Mouse (Mus musculus) cerebellum, adult 11 months (tissue): ENCODE results near the gene Nf2.
"Not testable (repeated sequence)": the region's sequence is repeated elsewhere in the genome, so short reads cannot be mapped to it uniquely, and the experiment has no call there.

ENCODE experiments used
- DNase-seq: peaks from one replicate; pipeline ENCODE4 v3.0.0; 2022

Nf2 gene

DNA sequence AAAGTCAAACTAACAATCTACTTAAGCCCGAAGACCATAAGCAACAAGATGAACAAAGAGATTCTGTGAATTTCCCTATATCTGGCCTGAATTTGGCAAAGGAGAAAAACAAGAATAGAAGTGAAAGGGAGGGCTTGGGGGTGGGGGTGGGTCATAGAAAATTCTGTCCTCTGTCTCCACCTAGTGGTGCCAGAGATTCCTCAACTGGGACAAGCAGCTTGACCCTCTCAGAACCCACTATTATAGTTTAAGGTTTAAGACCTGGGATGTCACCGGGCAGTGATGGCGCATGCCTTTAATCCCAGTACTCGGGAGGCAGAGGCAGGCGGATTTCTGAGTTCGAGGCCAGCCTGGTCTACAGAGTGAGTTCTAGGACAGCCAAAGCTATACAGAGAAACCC, 12.6 kb downstream of the Nf2 start:
- DNase-seq = peak; percentile 18

DNA sequence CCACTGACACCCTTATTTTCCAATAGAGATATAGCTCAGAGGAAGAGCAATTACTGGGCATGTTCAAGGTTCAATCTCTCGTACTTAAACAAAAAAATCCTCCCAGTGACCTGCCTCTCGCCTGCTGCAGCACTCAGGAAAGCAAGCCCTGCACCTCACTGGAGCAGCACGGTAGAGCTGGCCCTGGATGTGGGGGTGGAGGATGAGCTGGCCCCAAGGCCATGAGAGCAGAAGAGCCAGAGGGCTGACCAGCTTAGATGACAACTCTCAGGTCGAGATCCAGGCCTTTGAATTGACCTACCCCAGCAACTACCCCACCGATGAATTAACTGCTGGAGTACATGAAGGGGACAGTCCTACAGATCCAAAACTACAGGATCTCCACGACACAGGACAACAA, 13.9 kb downstream of the Nf2 start:
- no peak for DNase-seq

DNA sequence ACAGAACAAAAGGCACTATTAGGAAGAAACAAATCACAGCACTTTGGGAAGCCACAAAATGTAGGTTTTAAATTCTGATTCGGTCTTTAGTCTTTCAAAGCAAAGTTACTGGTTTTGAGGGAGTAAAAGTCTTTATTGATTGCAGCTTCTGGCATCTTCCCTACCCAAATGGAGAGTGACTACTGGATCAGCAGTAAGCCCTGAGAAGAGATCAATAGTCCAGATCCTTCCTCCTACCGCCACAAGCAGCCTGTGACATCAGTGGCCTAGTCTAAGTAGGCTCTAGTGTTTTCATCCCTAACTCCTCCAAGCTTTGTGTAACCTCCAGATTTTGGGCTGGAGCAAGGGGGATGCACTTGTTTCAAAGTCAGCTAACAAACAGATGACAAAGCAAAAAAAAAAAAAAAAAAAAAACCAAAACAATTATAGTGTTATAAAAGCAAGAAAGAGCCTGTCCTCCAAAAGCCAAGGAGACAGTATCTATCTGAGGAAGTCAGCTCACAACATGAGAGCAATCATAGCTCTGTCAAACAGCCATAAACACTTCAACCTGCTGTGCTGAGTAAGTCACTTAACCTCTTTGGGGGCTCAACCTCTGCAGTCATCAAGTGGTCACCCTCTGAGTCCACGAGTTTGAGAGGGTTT, 15.9 kb downstream of the Nf2 start:
- no peak for DNase-seq

DNA sequence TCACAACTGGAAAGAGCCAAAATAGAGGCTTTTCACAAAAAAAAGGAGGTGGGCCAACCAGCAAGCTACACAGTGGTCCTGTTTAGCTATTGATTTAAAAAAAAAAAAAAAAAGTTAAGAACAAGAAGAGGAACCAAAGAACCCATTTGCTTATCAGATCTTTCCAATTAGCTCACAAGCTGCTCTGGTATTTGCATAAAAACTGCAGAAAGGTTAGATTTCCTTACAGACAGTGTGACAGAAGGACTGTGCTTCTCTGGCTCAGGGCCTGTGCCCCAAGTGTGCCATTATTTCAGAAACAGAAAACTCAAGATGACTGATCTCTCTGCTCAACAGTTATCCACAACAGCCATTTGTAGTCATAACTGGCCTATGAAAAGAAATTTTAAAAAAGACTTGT, 18.3 kb downstream of the Nf2 start:
- no peak for DNase-seq

DNA sequence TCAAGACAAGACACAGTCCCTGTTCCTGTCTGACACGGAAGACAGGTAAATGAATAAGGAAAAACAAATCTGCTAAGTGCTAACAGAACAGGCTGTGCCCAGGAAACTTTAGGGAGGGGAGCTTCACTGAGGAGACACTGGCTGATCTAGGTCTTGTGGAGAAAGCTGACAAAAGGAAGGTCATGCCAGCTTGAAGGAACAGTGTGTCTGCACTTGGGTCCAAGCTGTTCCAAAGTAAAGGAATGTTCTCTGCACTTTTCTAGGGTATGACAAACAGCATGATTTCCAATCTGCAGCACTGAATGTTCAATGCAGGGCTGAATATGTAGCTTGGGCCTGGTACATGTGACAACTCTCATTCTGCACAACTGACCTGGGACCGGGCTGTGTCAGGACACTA, 21.4 kb downstream of the Nf2 start:
- DNase-seq = no peak

DNA sequence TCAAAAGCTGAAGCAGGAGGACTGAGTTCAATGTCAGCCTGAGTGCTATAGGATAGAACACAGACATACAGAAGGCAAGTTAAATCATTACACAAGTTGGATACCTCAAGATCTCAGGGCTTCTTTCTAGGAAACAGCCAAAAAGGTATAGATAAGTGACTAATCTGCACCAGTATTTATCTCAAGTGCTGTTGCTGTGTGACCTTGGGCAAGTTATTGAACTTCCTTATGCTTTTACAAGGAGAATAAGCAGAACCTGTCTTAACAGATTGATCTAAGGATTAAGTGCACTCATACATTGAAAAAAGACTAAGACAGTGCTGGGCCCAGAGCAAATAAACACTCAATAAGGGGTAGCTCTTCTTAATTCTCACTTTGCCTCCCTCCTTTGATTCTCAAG, 22.0 kb downstream of the Nf2 start:
- no peak for DNase-seq

DNA sequence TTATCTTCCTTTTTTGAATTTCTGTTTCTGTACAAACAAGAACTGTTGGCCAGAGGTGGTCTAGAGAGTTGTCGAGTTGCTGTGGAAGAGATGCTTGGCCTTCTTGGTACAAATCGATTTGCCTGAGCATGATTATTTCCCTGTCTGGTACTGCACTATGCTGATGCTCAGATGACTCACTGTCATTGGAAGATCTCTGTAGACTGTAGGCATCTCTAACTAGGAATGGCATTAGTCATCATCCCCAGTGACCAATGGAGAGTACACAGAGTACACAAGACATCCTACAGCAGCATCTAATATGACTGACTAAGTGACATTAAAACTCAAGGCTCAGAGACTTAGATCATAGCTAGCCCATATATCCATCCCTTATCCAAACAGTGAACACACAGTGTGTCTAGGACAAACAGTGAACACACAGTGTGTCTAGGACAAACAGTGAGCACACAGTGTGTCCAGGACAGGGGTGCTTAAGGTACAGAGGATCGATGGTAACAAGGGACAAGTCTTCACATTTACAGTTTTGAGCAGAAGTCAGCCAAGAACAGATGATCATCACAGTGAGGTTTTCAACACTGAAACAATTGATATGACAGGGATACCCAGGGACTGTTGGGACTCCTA, 23.1 kb downstream of the Nf2 start:
- no peak for DNase-seq

DNA sequence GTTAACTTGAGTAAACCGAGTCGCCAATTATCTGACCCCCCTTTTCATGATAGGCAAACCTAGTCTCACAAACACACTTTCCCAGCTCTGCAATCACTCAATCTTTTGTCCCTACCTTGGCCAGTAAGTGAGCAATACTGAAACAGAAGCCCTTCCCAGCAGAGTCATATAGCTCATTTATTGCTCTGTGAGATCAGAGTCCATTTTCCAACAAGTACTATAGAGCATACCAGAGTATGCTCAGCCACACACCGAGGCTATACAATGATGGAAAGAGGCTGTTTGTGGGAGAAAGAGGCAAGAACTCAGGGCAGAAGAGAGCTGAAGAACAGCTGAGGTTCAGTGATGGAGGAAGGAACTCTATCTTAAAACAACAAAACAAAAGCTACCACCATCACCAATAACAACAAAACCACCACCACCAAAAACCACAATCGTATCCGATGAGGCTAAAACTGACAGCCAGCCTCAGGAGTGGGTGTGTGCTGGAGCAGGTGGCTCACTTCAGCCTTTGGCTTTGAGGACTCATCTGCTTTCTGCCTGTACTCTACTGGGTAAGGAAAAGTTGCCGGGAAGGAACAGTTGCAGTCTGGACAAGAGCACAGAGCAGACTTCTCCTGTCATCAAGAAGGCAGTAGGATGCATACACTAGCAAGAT, 25.6 kb downstream of the Nf2 start:
- DNase-seq = no peak

DNA sequence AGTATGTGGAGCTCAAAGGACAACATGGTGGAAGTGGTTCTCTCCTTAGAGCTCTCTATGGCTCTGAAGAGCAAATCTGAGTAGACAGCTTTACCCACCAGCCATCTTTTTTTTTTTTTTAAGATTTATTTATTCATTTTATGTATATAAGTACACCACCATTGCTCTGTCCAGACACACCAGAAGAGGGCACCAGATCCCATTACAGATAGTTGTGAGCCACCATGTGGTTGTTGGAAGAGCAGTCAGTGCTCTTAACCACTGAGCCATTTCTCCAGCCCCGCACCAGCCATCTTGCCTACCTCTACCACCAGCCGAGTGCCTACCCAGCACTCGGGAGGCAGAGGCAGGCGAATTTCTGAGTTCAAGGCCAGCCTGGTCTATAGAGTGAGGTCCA, 26.9 kb downstream of the Nf2 start:
- not testable (repeated sequence) for DNase-seq

DNA sequence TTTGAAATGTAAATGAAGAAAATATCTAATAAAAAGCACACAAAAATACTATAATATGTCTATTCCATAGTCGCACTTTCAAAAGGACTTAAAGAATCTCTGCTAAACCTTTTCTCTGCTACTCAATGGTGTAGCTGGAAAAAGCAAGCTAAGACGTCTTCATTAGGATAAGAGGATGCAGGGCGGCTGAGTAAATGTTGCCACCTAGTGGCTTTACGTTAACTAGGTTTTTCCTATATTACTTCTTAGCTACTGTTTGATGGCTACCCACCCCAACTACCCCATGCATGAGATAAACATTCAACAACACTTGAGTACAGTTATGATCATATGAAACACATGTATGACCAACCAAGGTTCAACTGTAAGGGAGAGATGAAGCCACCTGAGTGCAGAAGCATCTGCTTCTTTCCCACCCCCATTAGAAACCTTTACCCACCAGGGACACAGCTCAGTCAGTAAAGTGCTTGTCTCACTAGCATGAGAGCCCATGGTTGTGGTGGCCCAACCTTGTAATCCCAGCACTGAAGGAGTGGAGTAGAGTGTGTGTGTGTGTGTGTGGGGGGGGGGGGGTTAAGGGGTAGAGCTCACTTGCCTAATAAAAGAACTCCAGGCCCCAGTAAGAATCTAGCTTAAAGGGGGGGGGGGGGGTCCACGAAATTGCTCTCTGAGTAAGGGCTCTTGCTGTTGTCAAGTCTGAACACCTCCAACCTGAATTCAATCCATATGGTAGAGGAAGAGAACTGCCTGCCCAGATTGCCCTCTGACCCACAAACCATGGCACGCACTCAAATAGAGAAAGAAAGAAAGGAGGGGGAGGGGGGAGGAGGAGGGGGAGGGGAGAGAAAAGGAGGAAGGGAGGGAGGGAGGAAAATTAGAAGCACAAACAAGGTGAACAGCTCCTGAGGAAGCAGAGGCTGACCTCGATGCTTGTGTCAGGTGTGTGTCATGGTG, 27.6 kb downstream of the Nf2 start:
- no peak for DNase-seq

DNA sequence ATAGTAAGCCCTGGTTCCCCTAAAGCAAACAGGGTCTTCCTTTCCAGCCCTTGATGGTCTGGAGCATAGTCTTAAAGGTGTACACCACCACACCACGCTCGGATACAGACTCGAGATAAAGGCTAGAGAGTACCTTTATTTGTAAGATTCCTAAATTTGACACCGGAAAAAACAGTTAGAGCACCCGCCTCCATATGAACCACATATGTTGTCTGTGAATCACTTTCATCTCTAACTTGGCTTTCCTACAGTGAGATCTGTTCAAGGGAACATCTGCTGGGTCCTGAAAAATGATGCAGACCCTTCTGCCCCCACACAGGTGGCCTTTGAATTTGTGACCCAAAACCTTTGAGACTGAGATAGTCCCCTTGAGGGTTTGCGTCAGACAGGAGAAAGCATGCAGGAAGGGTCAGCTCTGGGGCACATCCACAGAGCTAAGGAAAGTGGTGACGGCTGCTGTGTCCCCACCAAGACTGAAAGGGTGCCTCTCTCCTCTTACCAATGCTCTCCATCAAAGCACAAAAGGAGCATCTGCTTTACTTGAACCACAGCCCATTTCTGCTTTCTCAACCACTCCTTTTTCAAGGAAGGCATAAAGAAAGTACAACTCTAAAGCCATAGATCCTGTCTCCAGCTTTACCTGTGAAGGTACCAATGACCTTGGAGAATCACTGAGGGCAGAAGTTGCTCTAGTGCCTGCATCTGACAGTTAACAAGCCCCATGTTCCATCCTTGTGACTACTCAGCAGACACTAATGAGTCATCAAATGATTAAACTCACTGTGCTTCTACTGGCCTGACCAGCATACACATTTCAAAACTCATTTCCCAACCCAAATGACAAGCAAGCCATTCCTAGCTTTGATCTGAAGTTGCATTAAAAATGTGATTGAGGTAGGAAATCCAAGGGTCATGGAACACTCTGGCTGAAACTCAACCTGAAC, 34.6 kb downstream of the Nf2 start:
- no peak for DNase-seq

DNA sequence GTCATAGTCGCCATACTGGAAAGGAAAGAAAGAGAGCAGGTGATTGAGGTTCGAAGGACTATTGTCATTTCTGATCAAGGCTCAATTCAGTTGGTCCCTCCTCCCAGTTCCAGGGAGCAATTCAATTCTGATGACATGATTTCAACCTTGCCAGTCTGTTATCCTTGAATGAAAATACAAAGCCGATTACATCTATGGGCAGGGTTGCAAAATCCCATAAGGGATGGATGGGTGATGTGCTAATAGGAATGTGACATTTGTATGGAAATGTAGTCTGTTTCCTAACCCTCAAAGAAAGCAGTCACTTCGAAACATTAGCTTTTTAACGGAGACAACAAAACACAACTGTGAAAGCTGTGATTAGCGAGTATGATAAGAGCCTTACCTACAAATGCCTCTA, 41.0 kb downstream of the Nf2 start:
- DNase-seq = no peak

DNA sequence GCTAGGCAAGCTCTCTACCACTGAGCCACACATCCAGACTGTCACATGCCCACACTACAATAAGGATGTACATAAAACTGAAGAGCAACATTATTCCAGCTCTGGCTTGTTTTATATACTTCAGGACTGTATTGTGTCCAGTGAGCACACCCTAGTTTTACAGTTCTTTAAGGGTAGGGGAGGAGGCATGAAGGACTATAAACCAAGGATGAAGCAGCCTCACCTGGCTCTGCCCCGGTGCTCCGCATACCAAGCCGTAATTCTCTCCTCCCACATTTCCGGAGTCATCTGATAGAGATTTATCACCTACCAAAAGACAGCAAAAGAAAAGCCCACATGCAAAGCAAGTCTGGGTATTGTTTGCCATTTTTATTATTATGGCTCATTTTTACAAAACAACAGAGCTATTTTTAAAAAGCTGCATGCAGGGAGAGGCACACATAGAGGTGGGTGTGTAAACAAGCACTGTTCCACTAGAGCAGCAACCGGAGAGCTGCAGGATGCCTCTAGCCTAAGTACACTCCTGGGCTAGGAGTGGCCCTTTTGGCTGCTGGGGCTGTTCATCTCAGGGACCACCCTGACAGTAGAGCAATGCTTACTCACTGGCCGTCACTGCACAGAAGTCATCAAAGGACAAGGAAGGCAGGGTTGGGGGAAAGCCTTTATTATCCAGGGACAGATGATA, 43.2 kb downstream of the Nf2 start:
- no peak for DNase-seq

DNA sequence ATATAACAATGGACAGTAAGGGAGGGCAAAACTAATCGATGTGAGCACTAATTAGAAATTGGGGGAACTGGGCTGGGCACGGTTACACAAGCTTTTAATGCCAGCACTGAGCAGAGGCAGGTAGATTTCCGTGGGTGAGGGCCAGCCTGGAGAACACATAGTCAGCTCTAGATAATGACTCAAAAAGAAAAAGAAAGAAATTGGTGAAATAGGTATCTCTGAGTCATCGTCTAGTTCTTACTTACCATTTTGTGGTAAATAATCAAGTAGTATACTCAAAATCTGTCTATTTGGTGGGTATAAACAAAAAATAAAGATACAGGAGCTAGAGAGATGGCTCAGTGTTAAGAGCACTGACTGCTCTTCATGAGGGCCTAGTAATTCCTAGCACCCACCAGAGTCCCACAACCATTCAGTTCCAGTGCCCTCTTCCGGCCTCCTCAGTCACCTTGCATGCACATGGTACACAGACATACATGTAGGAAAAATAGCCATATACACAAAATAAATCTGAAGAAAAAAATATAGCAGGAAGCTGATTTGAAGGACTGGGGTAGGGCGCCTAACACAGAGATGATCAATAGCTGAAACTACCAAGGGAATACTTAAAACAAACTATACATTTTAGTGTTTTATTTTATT, 44.3 kb downstream of the Nf2 start:
- no peak for DNase-seq

DNA sequence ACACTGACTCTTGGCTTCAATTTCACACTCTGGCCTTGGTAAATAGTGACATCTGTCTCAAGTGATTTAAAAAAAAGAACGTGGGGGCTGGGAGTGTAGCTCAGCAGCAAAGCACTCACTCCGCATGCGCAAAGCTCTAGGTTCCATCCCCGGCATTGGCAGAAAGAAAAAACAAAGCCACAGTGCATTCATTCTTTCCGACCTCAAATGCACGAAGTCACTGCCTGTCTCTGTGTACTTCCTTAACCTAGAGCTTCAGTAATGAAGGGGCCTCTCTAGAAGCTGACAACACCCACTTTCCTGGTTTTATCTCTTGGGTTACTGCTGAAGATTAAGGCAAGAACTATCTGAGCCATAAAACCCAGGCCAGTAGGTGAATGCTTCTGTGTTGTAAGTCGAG, 45.4 kb downstream of the Nf2 start:
- no peak for DNase-seq

DNA sequence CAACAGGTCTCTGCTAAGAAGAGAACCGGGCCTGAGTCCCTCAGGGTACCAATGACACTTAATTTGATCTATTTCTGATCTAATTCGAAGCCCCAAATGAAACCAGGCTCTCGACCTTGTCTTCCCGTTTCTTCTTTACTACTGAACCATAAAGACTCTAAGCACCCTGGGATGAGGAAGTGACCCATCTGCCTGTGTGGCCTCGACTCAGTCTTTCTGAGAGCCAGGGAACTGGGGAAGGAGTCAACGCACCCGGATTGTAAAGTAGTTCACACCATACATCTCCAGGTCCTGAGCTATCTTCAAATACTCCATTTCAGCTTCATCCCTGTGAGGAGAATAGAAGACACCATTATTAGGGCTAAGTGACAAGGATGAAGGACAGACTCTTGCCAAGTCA, 45.9 kb downstream of the Nf2 start:
- DNase-seq = no peak

DNA sequence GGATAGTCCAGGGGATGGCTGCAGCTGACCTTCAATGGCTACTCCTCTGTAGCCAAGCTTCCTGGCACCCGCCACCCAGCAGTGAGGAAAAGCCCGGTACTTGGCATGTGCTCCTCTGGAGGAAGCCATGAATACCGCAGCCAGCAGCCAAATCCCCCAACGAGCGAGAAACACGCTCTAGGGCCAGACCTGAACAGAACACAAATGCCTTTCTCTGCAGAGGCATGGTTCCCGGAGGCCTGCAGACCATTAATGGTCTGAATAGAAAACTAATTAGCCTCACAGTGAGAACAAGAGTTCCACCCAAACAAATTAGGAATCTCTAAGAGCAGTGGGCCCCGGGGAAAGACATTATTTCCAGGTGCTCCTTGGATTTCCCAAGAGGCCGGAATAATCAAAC, 46.3 kb downstream of the Nf2 start:
- peak; percentile 22 for DNase-seq

DNA sequence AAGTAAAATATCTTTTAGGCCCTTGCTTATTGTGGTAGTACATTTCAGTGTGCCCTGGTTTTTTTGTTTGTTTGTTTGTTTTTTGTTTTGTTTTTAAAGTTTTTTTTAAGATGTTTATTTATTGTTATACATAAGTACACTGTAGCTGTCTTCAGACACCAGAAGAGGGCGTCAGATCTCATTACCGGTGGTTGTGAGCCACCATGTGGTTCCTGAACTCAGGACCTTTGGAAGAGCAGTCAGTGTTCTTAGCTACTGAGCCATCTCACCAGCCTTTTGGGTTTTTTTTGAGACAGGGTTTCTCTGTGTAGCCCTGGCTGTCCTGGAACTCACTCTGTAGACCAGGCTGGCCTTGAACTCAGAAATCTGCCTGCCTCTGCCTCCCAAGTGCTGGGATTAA, 46.9 kb downstream of the Nf2 start:
- not testable (repeated sequence) for DNase-seq

DNA sequence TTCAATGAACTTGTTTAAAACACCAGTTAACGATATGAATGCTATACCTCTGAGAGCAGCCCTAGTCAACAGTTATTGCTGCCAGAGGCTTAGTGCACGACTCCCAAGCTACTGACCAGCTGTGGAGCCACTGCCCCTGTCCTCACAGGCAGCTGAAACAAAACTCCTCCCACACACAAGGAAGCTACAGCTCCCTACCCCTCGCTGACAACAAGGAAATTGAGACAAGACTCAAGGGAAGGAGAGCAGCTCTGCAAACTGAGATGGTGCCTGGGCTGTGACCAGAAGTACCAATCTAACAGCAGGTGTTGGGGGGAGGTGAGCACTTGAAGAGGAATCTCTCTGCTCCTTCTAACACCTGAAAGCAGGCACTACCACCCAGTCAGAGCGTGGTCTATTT, 48.7 kb downstream of the Nf2 start:
- DNase-seq = no peak

DNA sequence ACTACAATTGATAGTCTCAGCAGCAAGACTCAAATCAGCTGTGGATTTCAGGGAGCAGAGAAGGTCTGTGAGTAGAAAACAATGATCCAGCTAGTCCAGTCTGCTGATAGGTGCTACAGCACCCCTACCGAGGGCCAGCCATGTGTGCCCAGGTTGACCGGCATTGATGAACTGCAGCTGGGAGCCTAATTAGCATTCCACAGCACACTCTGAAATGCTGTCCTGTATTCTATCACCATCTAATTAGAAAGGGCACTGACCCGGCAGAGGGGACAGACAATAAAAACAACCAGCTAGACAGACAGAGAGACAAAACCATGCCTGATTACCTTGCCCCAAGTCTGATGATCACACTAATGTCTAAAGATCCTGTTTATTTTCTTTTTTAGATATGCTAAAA, 56.3 kb downstream of the Nf2 start:
- DNase-seq = no peak

DNA sequence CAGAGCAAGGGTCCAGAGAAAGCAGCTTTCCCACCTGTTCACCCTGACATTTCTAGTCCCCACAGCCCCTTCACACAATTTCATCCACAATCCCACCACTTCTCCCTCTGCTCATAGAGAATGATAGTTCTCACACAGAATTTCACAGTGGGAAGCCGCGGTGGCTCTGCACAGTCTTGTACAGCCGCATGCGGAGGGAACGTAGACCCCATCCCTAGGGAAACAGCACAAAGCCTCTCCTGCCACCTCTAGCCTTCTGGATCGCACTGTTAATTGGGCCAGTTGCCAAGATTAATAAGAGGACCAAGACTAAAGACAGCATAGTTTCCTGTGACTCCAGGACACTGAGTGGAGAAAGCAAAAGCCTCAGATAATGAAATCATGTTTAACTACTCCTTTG, 57.8 kb downstream of the Nf2 start:
- DNase-seq = no peak
